Mouse (Mus musculus) lung, adult 2 months (tissue): ENCODE results near the gene Gm20388.

Source experiments
- CTCF ChIP-seq: fragments of 200-500 bp; IDR thresholded peaks from 2 replicates; pipeline ENCODE4 v1.5.1; 2011; ENCODE audit warnings: mild to moderate bottlenecking, low read length, control low read depth; ENCODE audit not compliant: insufficient read depth
- POLR2A ChIP-seq: fragments of 200-500 bp; IDR thresholded peaks from 2 replicates; pipeline ENCODE4 v1.6.1; 2011; ENCODE audit warnings: low read depth, mild to moderate bottlenecking, control low read depth, low read length, borderline replicate concordance; ENCODE audit errors: extremely low read depth

DNA sequence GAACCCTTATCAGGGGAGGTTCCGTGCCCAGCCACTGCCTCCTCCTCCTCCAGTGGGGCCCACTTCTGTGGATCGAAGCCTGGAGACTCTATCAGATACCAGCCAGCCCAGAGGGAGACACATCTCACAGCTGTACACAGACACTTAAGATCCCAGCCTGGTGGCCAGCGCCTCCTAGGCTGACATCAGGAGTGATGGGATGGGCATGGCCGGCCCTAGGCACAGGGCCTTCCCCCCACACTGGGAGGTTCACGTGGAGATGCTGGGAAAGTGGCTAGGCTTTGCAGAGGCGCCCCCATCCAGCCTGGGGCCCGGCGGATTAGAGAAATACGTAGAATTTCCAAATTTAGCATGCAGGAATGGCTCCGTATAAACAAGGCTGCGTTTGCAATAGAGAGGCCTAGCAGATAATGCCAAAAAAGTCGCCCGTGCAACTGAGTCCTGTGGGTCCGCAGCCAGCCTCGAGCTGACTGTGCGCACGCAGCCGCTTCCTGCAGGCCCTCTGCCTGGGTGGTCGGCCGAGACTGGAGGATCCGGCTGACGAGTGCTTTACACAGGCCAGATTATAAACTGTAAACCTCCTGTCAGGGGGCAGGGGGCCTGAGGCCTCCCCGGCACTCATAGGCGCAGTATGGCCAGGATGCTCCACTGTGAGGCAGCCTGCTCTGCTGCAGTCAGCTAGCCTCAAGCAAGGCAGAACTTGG, 949.9 kb downstream of the Gm20388 start:
- TF ChIP-seq POLR2A = no peak
- TF ChIP-seq CTCF = no peak
